Mouse (Mus musculus): ENCODE data around the gene Tex9.

DNA sequence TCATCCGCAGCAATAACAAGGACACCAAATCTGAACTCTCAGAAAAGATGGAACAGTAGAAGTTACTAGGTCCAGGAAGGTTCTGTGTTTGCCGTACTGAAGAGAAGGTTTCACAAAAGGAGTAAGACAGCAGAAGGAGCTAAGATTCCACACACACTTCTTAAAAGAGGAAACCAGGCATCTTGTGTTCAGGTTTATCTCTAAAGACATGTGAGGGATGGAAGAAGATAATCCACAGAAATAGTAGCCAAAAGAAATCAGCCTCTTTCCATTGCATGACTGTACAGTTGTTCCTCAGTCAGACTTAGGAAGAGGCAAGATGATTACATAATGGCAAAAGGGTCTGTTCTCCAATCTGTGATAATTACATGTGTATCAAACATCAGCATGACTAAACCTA is 29.6 kb downstream of the Tex9 start:
- TF ChIP-seq CTCF (IDR thresholded peaks at IDR 0.05; ENCODE audit: extremely low read depth, insufficient read depth, low read length) (no peak), POLR2A (IDR thresholded peaks at IDR 0.05; ENCODE audit: extremely low read depth, insufficient read depth, low read length) (no peak)
